In genomic region chr16:91347491-91348263, GRCm38 (mm10) we compare ENCODE assay signal across 22 mouse cellular contexts. TPM values are rescaled to one million over a fixed set of nuclear protein-coding genes. Genes with fewer than 3 reads are reported as not detected.
DNase-seq lines count a peak whose midpoint lies in the region; ATAC-seq and TF ChIP-seq lines count a peak whose summit lies in the region.
"Had no signal": no experiment of that assay in that cellular context is flagged by ENCODE, and none has a peak within 500 bp of the region (broad histone marks: within the 10 kb centered on the region; RNA-seq: fewer than 3 reads in every experiment).

No protein-coding gene starts in this region.

- H3K4me1 ChIP-seq in spleen, adult 2 months (ENCODE audit: control insufficient read depth, insufficient read depth, insufficient read length) = peaks cover 6% of the 10 kb centered on the region; the same call in 1 of the 2 replicates
- H3K4me1 ChIP-seq in hindbrain, postnatal 0 days (ENCODE audit: insufficient read depth, low read length) = no peaks in the 10 kb centered on the region
- H3K4me1 ChIP-seq: intestine, embryonic 15.5 days had no signal

- peak overlapping the region; percentile 71; the same call in 1 of the 2 replicates for H3K27ac ChIP-seq in gastrocnemius, adult 2 months
- peak overlapping the region; percentile 50 for H3K27ac ChIP-seq in spleen, adult 2 months (ENCODE audit: insufficient read depth, low read length)
- no peak overlapping the region for H3K27ac ChIP-seq in hindbrain, postnatal 0 days
- H3K27ac ChIP-seq: intestine, embryonic 15.5 days had no signal

- H3K4me3 ChIP-seq in gastrocnemius, adult 2 months = peak overlapping the region; percentile 63
- H3K4me3 ChIP-seq in spleen, adult 2 months (ENCODE audit: extremely low read depth, insufficient read depth, insufficient read length) = 0 out of 2 replicates have a peak overlapping the region, but pooled peaks have one; percentile 13
- no peak overlapping the region for H3K4me3 ChIP-seq in hindbrain, postnatal 0 days (ENCODE audit: low read length)
- H3K4me3 ChIP-seq: intestine, embryonic 15.5 days; megakaryocyte, embryonic 14.5 days had no signal

- no peaks in the 10 kb centered on the region for H3K27me3 ChIP-seq in spleen, adult 2 months (ENCODE audit: control insufficient read depth, insufficient read depth, low read length)
- peaks cover 14% of the 10 kb centered on the region; the same call in 1 of the 2 replicates for H3K27me3 ChIP-seq in hindbrain, postnatal 0 days (ENCODE audit: insufficient read depth, low read length)
- no peaks in the 10 kb centered on the region for H3K27me3 ChIP-seq in splenic B cell, adult 2 months (ENCODE audit: control insufficient read depth, insufficient read depth, low read length, poor library complexity, severe bottlenecking)

- DNase-seq in gastrocnemius, adult 2 months = no peak
- DNase-seq in gastrocnemius, adult 18-20 months (ENCODE audit: low spot score) = no peak
- DNase-seq in spleen, adult 2 months (ENCODE audit: low read depth in 1 of 2, low spot score in 2 of 2) = no peak
- DNase-seq in spleen, adult 18-20 months = no peak
- DNase-seq in hindbrain, postnatal 0 days (ENCODE audit: low spot score) = no peak
- peak; percentile 40 for DNase-seq in splenic B cell, adult 2 months (ENCODE audit: low read depth, low spot score)
- DNase-seq in adrenal gland, adult 18-20 months (ENCODE audit: low spot score in 2 of 2) = no peak
- no peak for DNase-seq in layer of hippocampus, postnatal 25 days (ENCODE audit: extremely low spot score in 1 of 2, low spot score in 1 of 2)
- DNase-seq: adrenal gland, postnatal 25 days; cerebellum, adult 11 months; layer of hippocampus, postnatal 36 days; lung, adult 2 months; thymus, adult 2 months had no signal

- no peak for TF ChIP-seq CTCF in gastrocnemius, adult 2 months (IDR thresholded peaks at IDR 0.05)
- no peak for TF ChIP-seq CTCF in spleen, adult 2 months (IDR thresholded peaks at IDR 0.05; ENCODE audit: extremely low read depth, insufficient read depth, insufficient read length, insufficient replicate concordance)
- TF ChIP-seq CTCF in hindbrain, postnatal 0 days (IDR thresholded peaks at IDR 0.05; ENCODE audit: low read depth) = no peak

- H3K36me3 ChIP-seq in spleen, adult 2 months (ENCODE audit: control insufficient read depth, insufficient read depth, low read length) = no peaks in the 10 kb centered on the region
- no peaks in the 10 kb centered on the region for H3K36me3 ChIP-seq in hindbrain, postnatal 0 days (ENCODE audit: insufficient read depth, low read length)
- H3K36me3 ChIP-seq in splenic B cell, adult 2 months (ENCODE audit: control insufficient read depth, insufficient read depth, low read length, poor library complexity, severe bottlenecking) = no peaks in the 10 kb centered on the region
- H3K36me3 ChIP-seq: intestine, embryonic 15.5 days had no signal

- intact Hi-C loops in gastrocnemius, adult 2 months (cut with DNase I) = no loop called here

- ATAC-seq in hindbrain, postnatal 0 days = no peak
- ATAC-seq: intestine, embryonic 15.5 days had no signal

- no peaks in the 10 kb centered on the region for H3K9me3 ChIP-seq in hindbrain, postnatal 0 days (ENCODE audit: low read length)
- H3K9me3 ChIP-seq: intestine, embryonic 15.5 days had no signal

- peak overlapping the region; percentile 19; the same call in 1 of the 2 replicates for H3K4me2 ChIP-seq in hindbrain, postnatal 0 days (ENCODE audit: low read depth, low read length)
- H3K4me2 ChIP-seq: intestine, embryonic 15.5 days had no signal

- no peak overlapping the region for H3K9ac ChIP-seq in hindbrain, postnatal 0 days (replicated peaks; ENCODE audit: low read length)
- H3K9ac ChIP-seq: intestine, embryonic 15.5 days had no signal

- WGBS in spleen, adult 2 months = 35% methylated on average over 20 of the region's 20 CpGs
- WGBS in hindbrain, postnatal 0 days = 61% methylated on average over 20 of the region's 20 CpGs

- no peak for TF ChIP-seq POLR2A in spleen, adult 2 months (IDR thresholded peaks at IDR 0.05; ENCODE audit: low read depth, low read length)

RNA-seq across cellular contexts. Expression of gene Ifnar2, which starts 24.9 kb away (rescaled TPM):
- 10 to 100 TPM in 1 of 2 experiments, 1 to 10 TPM in 1; 6.8 to 11.4 TPM for total RNA-seq in gastrocnemius, adult 2 months (2021)
- 1 to 10 TPM; 4.7 to 6.0 TPM for total RNA-seq in gastrocnemius, adult 18-20 months (2021)
- polyA plus RNA-seq in spleen, adult 2 months (2012; rRNA removed) = 59.6 and 73.8 TPM in 2 replicates
- total RNA-seq in hindbrain, postnatal 0 days (2014; rRNA removed) = 18.3 and 20.9 TPM in 2 replicates
- 49.9 and 51.7 TPM in 2 replicates for polyA plus RNA-seq in hindbrain, postnatal 0 days (2015; fragmentation: Nextera tagmentation; extraction: Ambion mirVana)
- total RNA-seq in adrenal gland, adult 18-20 months (2021) = 100 to 1,000 TPM in 1 of 2 experiments, 10 to 100 TPM in 1; 99.5 to 102 TPM
- total RNA-seq in layer of hippocampus, postnatal 25 days (2021) = 10 to 100 TPM; 23.8 TPM

RNA-seq across cellular contexts. Expression of gene Gm21970, which starts 43.8 kb away (rescaled TPM):
- under 1 TPM in 1 of 2 experiments, not detected in 1; 0.45 TPM for total RNA-seq in gastrocnemius, adult 2 months (2021)
- not detected for total RNA-seq in gastrocnemius, adult 18-20 months (2021)
- polyA plus RNA-seq in spleen, adult 2 months (2012; rRNA removed) = not detected in 2 replicates
- not detected in 2 replicates for total RNA-seq in hindbrain, postnatal 0 days (2014; rRNA removed)
- not detected in 2 replicates for polyA plus RNA-seq in hindbrain, postnatal 0 days (2015; fragmentation: Nextera tagmentation; extraction: Ambion mirVana)
- total RNA-seq in adrenal gland, adult 18-20 months (2021) = not detected
- total RNA-seq in layer of hippocampus, postnatal 25 days (2021) = not detected
- total RNA-seq: adrenal gland, postnatal 25 days; ES-E14; layer of hippocampus, postnatal 36 days had no signal
- polyA plus RNA-seq: cortical plate, adult 2 months; gonadal fat pad, adult 2 months; heart, postnatal 0 days; intestine, embryonic 15.5 days; kidney, embryonic 16.5 days; limb, embryonic 14.5 days; lung, adult 2 months; neural tube, embryonic 14.5 days; thymus, adult 2 months had no signal

RNA-seq across cellular contexts. Expression of gene Il10rb, which starts 58.3 kb away (rescaled TPM):
- 1 to 10 TPM; 6.2 to 7.9 TPM for total RNA-seq in gastrocnemius, adult 2 months (2021)
- 1 to 10 TPM; 4.2 to 6.6 TPM for total RNA-seq in gastrocnemius, adult 18-20 months (2021)
- polyA plus RNA-seq in spleen, adult 2 months (2012; rRNA removed) = 40.0 and 43.8 TPM in 2 replicates
- 4.2 and 7.1 TPM in 2 replicates for total RNA-seq in hindbrain, postnatal 0 days (2014; rRNA removed)
- polyA plus RNA-seq in hindbrain, postnatal 0 days (2015; fragmentation: Nextera tagmentation; extraction: Ambion mirVana) = 14.6 and 14.8 TPM in 2 replicates
- 100 to 1,000 TPM; 176 to 268 TPM for total RNA-seq in adrenal gland, adult 18-20 months (2021)
- total RNA-seq in layer of hippocampus, postnatal 25 days (2021) = 10 to 100 TPM in 1 of 2 experiments, 1 to 10 TPM in 1; 9.7 to 11.2 TPM

Comparison
In these comparisons a context has a peak if more than half of its experiments do, and no peak if none do; other contexts are left out.
1. RNA of gene Il10rb, which starts 58.3 kb away (total RNA-seq): 176 to 268 TPM in adrenal gland, adult 18-20 months; 9.7 to 11.2 TPM in layer of hippocampus, postnatal 25 days, 6.2 to 7.9 TPM in gastrocnemius, adult 2 months, 4.2 to 7.1 TPM in hindbrain, postnatal 0 days and 4.2 to 6.6 TPM in gastrocnemius, adult 18-20 months; every median in the first group is over 10 times any median in the second.